Mouse (Mus musculus) limb, embryonic 14.5 days (tissue): Measurements from ENCODE around the gene Adamtsl1. TPM values are rescaled to one million over a fixed set of nuclear protein-coding genes. Genes with fewer than 3 reads are reported as not detected.

Experiments
- ATAC-seq: fragments of 200-750 bp; cut with Nextera tagmentation; 2 replicates; pipeline ENCODE4 v1.8.0; 2017; ENCODE audit warnings: low read depth, moderate number of reproducible peaks, moderate TSS enrichment; ENCODE audit not compliant: low FRiP score
- DNase-seq: peaks from one replicate; pipeline ENCODE4 v3.0.0-alpha.2; 2015; ENCODE audit warnings: low spot score
- H3K27ac ChIP-seq: fragments of 300-500 bp; sonication (generic); replicated peaks from 2 replicates; pipeline ENCODE4 v1.5.1; 2014; ENCODE audit warnings: low read depth, mild to moderate bottlenecking, low read length, moderate library complexity, mixed read lengths
- H3K27me3 ChIP-seq: fragments of 300-500 bp; sonication (generic); 2 replicates; pipeline ENCODE4 v1.6.1; 2014; ENCODE audit warnings: low read length, mixed read lengths; ENCODE audit not compliant: control insufficient read depth, insufficient read depth
- H3K36me3 ChIP-seq: fragments of 300-500 bp; sonication (generic); 2 replicates; pipeline ENCODE4 v1.6.1; 2014; ENCODE audit warnings: mild to moderate bottlenecking, low read length, moderate library complexity, mixed read lengths; ENCODE audit not compliant: control insufficient read depth, insufficient read depth
- H3K4me1 ChIP-seq: fragments of 300-500 bp; sonication (generic); 2 replicates; pipeline ENCODE4 v1.6.1; 2014; ENCODE audit warnings: antibody characterized with exemption, low read length, mixed read lengths; ENCODE audit not compliant: control insufficient read depth, insufficient read depth
- H3K4me2 ChIP-seq: fragments of 300-500 bp; sonication (generic); replicated peaks from 2 replicates; pipeline ENCODE4 v1.6.1; 2014; ENCODE audit warnings: low read depth, mild to moderate bottlenecking, low read length, moderate library complexity; ENCODE audit not compliant: severe bottlenecking
- H3K4me3 ChIP-seq: fragments of 300-500 bp; sonication (generic); replicated peaks from 2 replicates; pipeline ENCODE4 v1.5.1; 2014; ENCODE audit warnings: low read length
- H3K9ac ChIP-seq: fragments of 300-500 bp; sonication (generic); 2 replicates; pipeline ENCODE4 v1.6.1; 2014; ENCODE audit warnings: mild to moderate bottlenecking, low read depth, low read length, moderate library complexity; ENCODE audit not compliant: severe bottlenecking
- H3K9me3 ChIP-seq: fragments of 300-500 bp; sonication (generic); 2 replicates; pipeline ENCODE4 v1.6.1; 2016; ENCODE audit warnings: low read length; ENCODE audit not compliant: control insufficient read depth
- POLR2A ChIP-seq: fragments of 200-500 bp; IDR thresholded peaks from 2 replicates; pipeline ENCODE4 v1.8.0; 2012; ENCODE audit warnings: inconsistent platforms, mild to moderate bottlenecking, moderate library complexity, borderline replicate concordance; ENCODE audit not compliant: insufficient read depth, insufficient read length; ENCODE audit errors: extremely low read depth
- WGBS: fragments of 180-500 bp; shearing (Covaris S2); extraction: QIAGEN DNeasy Blood & Tissue Kit; methylation state at CpG from one replicate; pipeline ENCODE4 v1.1.7; 2014; 5-methylcytosine and 5-hydroxymethylcytosine counted together
- polyA plus RNA-seq, 2 experiments: library from polyadenylated mRNA; depleted of rRNA in 1 of 2; stranded (reverse) in 1 of 2; unstranded in 1 of 2; fragments of >200 nt; fragmentation: Nextera tagmentation in 1 of 2; extraction: Ambion mirVana in 1 of 2; gene quantifications; 2 replicates each; pipeline versions ENCODE4 v1.2.1 to v1.2.3; 2012 to 2014

Adamtsl1 gene
- polyA plus RNA-seq, 2 experiments = 22.9 to 47.5 TPM

DNA sequence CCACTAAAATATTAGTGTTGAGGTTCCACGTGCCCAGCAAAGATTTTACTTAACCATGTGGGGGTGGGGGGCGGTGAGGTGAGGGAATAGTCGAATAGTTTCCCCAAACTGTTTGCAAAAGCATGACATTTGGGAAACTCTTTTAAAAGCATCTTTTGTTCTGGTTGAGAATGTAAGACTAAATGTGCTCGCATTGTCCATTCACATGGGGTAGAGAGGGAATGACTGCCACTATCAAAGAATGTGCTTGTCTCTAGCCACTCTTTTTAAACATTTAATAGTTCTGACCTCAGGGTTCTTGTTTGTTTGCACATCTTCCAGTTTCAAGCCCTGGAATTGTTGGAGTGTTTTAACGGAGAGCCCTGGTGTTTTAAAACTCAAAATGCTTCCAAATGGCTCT lies 764.6 kb downstream of the Adamtsl1 start:
- WGBS = 59% methylated on average over 5 of the region's 5 CpGs
- Histone ChIP-seq H3K4me1 (peaks cover 18% of the 10 kb centered on the region), H3K4me2 (no peak overlapping the region), H3K9ac (no peak overlapping the region), H3K9me3 (no peaks in the 10 kb centered on the region), H3K27me3 (no peaks in the 10 kb centered on the region), H3K27ac (no peak overlapping the region), H3K4me3 (no peak overlapping the region), H3K36me3 (no peaks in the 10 kb centered on the region; the same call in 1 of the 2 replicates)
- ATAC-seq = no peak
- no peak for TF ChIP-seq POLR2A
- DNase-seq = no peak

DNA sequence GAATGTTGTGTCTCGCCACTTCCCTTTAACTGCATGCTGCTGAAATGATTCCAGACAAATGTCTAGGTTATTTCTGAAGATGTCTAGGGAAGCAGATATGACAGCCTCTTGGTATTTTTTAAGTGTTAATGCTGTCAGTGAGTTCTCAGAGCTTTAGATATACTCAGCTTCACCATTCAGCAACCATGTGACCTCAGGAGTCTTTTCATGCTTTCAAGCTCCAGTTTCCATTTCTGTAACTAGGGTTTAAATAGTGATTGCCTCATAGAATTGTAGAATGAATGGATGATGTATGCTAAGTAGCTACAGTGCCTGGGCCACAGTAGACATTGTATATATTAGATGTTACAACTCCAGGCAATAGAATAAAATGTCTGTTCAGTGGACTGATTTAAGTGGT lies 772.6 kb downstream of the Adamtsl1 start:
- no peak for TF ChIP-seq POLR2A
- WGBS = 97% methylated on average over 1 of the region's 1 CpGs
- DNase-seq (no peak), ATAC-seq (no peak)
- Histone ChIP-seq H3K36me3 (no peaks in the 10 kb centered on the region; the same call in 1 of the 2 replicates), H3K4me1 (peaks cover 8% of the 10 kb centered on the region), H3K27me3 (no peaks in the 10 kb centered on the region), H3K4me2 (no peak overlapping the region), H3K4me3 (no peak overlapping the region), H3K9me3 (no peaks in the 10 kb centered on the region), H3K27ac (no peak overlapping the region), H3K9ac (no peak overlapping the region)

DNA sequence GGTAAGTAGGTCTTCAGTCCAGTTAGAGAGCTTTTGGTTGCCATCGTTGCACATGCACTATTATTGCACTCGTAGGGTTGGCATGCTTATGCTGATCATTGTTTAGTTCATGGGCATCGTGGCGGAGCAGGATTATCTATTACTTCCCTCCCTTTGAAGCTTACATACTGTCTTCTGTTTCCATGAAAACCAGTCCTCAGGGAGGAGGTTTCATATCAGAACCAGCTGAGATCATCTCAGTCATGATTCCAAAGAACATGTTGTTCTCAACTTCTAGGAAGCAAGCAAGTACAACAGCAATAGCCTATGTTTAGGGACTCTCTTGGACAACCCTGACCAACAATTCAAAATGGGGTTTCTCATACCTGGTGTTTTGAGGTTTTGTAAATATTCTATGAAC lies 774.3 kb downstream of the Adamtsl1 start:
- Histone ChIP-seq H3K4me2 (no peak overlapping the region), H3K27ac (no peak overlapping the region), H3K9me3 (no peaks in the 10 kb centered on the region), H3K9ac (no peak overlapping the region), H3K27me3 (no peaks in the 10 kb centered on the region), H3K36me3 (no peaks in the 10 kb centered on the region; the same call in 1 of the 2 replicates), H3K4me1 (peaks cover 8% of the 10 kb centered on the region), H3K4me3 (no peak overlapping the region)
- WGBS = 87% methylated on average over 4 of the region's 4 CpGs
- no peak for DNase-seq
- TF ChIP-seq POLR2A = no peak
- ATAC-seq = no peak

DNA sequence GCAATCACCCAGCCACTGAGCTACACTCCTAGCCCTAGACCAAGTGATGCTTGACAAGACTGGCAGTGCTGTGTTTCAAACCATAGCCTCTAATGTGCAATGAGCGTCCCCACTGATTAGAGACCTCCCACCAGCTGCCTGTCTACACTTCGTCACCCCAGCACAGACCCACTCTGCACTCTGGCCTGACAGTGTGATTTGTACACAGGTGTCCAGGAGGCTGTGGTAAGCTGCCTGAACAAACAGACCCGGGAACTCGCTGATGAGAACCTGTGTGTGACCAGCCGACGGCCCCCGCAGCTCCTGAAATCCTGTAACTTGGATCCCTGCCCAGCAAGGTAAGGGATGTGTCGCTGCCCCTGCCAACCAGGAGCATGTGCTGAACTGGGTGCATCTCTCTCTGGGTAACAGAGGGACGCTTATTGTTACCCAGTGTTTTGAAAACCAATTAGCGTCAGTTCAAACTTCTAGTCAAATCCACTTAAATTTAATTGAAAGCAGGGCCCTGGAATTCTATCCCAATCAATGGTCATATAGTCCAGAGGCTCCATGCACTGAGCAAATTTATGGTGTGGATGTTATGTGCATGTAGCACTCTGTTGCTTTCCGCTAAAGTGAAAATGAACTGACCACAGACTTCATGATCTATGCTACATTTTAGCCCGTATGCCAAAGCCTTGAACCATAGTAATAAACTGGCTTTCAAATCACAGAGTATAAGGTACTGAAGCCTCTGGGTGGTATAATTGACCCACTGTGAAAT lies 775.7 kb downstream of the Adamtsl1 start:
- no peak overlapping the region for H3K9ac ChIP-seq
- no peaks in the 10 kb centered on the region for H3K27me3 ChIP-seq
- H3K4me1 ChIP-seq = peaks cover 11% of the 10 kb centered on the region
- H3K36me3 ChIP-seq = no peaks in the 10 kb centered on the region; the same call in 1 of the 2 replicates
- no peaks in the 10 kb centered on the region for H3K9me3 ChIP-seq
- ATAC-seq (peak; percentile 15; the same call in 1 of the 2 replicates), DNase-seq (no peak)
- WGBS = 29% methylated on average over 12 of the region's 12 CpGs
- no peak overlapping the region for H3K4me3 ChIP-seq
- no peak overlapping the region for H3K4me2 ChIP-seq
- TF ChIP-seq POLR2A = no peak
- no peak overlapping the region for H3K27ac ChIP-seq

DNA sequence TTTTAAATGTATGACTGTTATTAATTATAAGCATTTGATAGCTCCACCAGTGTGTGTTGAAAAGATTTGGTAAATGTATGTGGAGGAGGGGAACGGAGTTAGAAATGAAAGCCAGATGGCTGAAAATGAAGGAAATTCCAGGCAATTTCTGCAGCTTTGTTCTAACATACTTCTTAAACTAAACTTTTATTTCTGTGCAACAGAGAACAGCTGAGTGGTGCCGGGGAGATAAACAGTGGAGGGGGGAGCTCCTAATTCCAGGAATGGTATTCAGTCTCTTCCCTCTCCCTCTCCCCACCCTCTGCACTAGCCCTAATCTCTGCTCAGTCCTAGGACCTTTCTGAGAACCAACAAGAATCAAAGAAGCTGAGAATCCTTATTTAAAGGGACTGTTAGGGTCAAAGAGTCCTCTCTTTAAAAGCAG lies 780.9 kb downstream of the Adamtsl1 start:
- Histone ChIP-seq H3K9me3 (no peaks in the 10 kb centered on the region), H3K9ac (no peak overlapping the region), H3K4me1 (peaks cover 19% of the 10 kb centered on the region), H3K4me3 (no peak overlapping the region), H3K27ac (peak overlapping the region; percentile 79), H3K36me3 (no peaks in the 10 kb centered on the region), H3K4me2 (no peak overlapping the region), H3K27me3 (no peaks in the 10 kb centered on the region)
- peak; percentile 84 for DNase-seq
- WGBS = 19% methylated on average over 2 of the region's 2 CpGs
- peak; percentile 71 for ATAC-seq
- no peak for TF ChIP-seq POLR2A
